Mouse (Mus musculus): Measurements from ENCODE around the gene Stx5a. TPM values are rescaled to one million over a fixed set of nuclear protein-coding genes. Genes with fewer than 3 reads are reported as not detected.
"Not testable (repeated sequence)": the region's sequence is repeated elsewhere in the genome, so short reads cannot be mapped to it uniquely, and the experiment has no call there.

Gene Stx5a
- polyA plus RNA-seq, 1 experiment = 100 TPM

DNA sequence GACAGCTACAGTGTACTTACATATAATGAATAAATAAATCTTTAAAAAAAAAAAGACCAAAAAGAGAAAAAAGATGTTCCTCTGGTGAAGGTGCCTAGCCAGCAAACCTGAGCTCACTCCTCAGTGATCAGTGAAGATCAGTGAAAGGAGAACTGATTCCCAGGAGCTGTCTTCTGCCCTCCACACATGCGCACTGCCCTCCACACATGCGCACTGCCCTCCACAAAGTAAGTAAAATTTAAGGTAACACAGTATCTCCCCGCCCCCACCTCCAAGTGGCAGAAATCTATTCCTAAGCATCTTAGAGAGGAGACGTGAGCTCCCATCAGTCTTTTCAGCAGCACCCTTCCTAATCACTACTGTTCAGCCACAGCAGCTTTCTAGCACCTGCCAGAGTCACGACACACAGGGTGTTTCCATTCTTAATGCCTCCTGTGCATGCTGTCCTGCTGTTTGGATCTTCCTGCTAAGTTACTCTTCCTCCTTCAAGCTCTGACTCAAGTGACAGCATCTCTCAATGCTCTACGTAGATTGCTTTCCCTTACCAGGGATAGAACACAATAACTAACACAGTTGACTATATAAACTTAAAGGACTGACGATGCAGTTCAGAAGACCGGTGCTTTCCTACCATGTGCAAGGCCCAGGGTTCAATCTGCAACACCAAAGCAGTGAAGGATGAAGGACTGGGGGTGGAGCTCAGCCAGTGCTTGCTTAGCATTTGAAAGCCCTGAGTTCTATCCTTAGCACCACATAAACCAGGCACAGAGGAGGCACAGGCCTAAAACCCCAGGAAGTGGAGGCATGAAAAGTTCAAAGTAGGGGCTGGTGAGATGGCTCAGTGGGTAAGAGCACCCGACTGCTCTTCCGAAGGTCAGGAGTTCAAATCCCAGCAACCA, 25.1 kb upstream of the Stx5a start:
- peaks cover 11% of the 10 kb centered on the region for H3K4me1 ChIP-seq (ENCODE audit: control insufficient read depth, insufficient read depth, low read length)
- H3K27ac ChIP-seq (ENCODE audit: insufficient read depth, low read depth, low read length) = no peak overlapping the region

GRCm38 (mm10) chr19:8716767-8717475, 24.3 kb upstream of the Stx5a start:
- no peak overlapping the region for H3K4me3 ChIP-seq (ENCODE audit: insufficient read depth, low read length)
- TF ChIP-seq CTCF (IDR thresholded peaks at IDR 0.05; ENCODE audit: low read depth, low read length) = no peak
- no peak for TF ChIP-seq POLR2A (IDR thresholded peaks at IDR 0.05; ENCODE audit: borderline replicate concordance, low read depth, low read length)
- no peak overlapping the region for H3K27ac ChIP-seq (ENCODE audit: insufficient read depth, low read depth, low read length)
- peaks cover 15% of the 10 kb centered on the region for H3K4me1 ChIP-seq (ENCODE audit: control insufficient read depth, insufficient read depth, low read length)

More for the DNA sequence above, 25.1 kb upstream of the Stx5a start:
- no peak overlapping the region for H3K4me3 ChIP-seq (ENCODE audit: insufficient read depth, low read length)
- TF ChIP-seq POLR2A (IDR thresholded peaks at IDR 0.05; ENCODE audit: borderline replicate concordance, low read depth, low read length) = no peak
- TF ChIP-seq CTCF (IDR thresholded peaks at IDR 0.05; ENCODE audit: low read depth, low read length) = no peak

DNA sequence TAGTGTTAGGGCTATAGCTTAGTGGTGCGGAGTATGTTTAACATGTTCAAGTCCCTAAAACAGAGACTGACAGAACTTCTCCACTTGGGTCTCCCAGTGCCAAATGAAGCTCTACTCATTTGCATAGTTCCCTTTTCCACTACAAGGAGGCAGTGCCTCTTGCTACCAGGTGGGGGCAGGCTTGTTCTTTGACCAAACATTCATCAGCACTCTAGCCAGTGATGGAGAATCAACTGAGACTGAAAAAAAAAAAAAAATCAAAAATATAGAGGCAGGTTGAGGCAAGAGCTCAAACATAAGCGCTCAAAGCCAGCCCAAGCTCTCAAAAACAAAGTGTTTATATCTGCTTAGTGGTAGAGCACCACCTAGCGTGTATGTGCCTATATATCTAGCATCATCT, 22.9 kb upstream of the Stx5a start:
- H3K27ac ChIP-seq (ENCODE audit: insufficient read depth, low read depth, low read length) = no peak overlapping the region
- peaks cover 15% of the 10 kb centered on the region for H3K4me1 ChIP-seq (ENCODE audit: control insufficient read depth, insufficient read depth, low read length)
- H3K4me3 ChIP-seq (ENCODE audit: insufficient read depth, low read length) = no peak overlapping the region
- no peak for TF ChIP-seq CTCF (IDR thresholded peaks at IDR 0.05; ENCODE audit: low read depth, low read length)
- no peak for TF ChIP-seq POLR2A (IDR thresholded peaks at IDR 0.05; ENCODE audit: borderline replicate concordance, low read depth, low read length)

DNA sequence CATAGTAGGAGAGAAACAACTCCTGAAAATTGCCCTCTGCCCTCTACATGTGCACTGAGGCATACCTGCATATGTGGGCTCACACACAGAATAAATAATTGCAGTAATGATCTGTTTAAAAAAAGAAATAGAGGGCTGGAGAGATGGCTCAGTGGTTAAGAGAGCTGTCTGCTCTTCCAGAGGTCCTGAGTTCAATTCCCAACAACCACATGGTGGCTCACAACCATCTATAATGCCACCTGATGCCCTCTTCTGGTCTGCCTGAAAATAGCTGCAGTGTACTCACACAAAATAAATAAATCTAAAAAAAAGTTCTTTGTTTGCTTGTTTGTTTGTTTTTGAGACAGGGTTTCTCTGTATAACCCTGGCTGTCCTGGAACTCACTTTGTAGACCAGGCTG, 22.2 kb upstream of the Stx5a start:
- H3K27ac ChIP-seq (ENCODE audit: insufficient read depth, low read depth, low read length); H3K4me3 ChIP-seq (ENCODE audit: insufficient read depth, low read length): not testable (repeated sequence)
- peaks cover 15% of the 10 kb centered on the region for H3K4me1 ChIP-seq (ENCODE audit: control insufficient read depth, insufficient read depth, low read length)

DNA sequence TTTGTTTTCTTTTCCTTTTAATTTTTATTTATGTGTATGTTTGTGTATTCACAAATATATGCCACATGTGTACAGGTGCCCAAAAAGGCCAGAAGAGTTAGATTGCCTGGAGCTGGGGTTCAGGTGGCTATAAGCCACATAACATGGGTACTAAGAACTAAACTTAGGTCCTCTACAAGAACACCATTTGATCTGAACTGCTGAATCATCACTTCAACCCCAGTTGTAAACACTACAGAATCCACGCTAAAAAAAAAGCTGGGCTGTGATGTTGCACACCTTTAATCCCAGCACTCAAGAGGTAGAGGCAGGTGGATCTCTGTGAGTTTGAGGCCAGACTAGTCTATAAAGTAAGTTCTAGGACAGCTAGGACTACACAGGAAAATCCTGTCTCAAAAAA, 19.8 kb upstream of the Stx5a start:
- no peak for TF ChIP-seq POLR2A (IDR thresholded peaks at IDR 0.05; ENCODE audit: borderline replicate concordance, low read depth, low read length)
- TF ChIP-seq CTCF (IDR thresholded peaks at IDR 0.05; ENCODE audit: low read depth, low read length) = no peak
- Histone ChIP-seq H3K27ac (ENCODE audit: insufficient read depth, low read depth, low read length) (peak overlapping the region; percentile 24; the same call in 1 of the 2 replicates), H3K4me1 (ENCODE audit: control insufficient read depth, insufficient read depth, low read length) (peaks cover 9% of the 10 kb centered on the region), H3K4me3 (ENCODE audit: insufficient read depth, low read length) (no peak overlapping the region)

DNA sequence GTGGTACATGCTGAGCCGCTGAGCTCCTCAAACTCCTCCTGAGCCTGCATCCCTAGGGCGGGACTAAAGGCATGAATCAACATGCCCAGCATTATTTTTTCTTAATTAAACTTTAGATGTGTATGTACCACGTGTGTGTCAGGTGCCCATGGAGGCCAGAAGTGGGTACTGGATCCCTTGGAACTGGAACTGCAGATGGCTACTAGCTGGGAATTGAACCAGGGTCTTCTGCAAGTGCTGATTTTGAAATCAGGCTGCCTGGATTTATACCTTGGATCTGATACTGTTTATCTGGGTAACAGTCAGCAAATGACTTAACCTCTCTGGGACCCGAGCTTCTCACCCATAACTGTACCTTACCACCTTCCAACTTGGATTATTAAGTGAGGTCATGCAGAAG, 19.2 kb upstream of the Stx5a start:
- TF ChIP-seq CTCF (IDR thresholded peaks at IDR 0.05; ENCODE audit: low read depth, low read length) (no peak), POLR2A (IDR thresholded peaks at IDR 0.05; ENCODE audit: borderline replicate concordance, low read depth, low read length) (no peak)
- peak overlapping the region; percentile 53 for H3K4me3 ChIP-seq (ENCODE audit: insufficient read depth, low read length)

DNA sequence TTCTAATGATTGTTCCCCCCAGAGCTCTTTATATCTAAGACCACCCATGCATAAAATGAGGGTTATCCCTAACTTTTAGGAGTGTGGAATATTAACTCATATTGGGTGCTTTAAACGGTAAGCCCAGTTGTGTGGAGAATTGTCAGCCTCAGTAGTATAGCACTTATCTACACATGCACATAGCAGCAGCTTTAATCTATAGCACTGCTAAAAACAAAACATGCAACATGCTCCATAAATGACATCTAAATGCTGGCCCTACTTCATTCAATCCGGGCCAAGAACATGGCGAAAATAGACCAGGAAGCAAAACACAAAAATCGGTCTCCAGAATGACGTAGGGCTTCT, 18.7 kb upstream of the Stx5a start:
- Histone ChIP-seq H3K4me3 (ENCODE audit: insufficient read depth, low read length) (peak overlapping the region; percentile 76), H3K4me1 (ENCODE audit: control insufficient read depth, insufficient read depth, low read length) (peaks cover 9% of the 10 kb centered on the region)
- TF ChIP-seq POLR2A (IDR thresholded peaks at IDR 0.05; ENCODE audit: borderline replicate concordance, low read depth, low read length) = no peak
- no peak for TF ChIP-seq CTCF (IDR thresholded peaks at IDR 0.05; ENCODE audit: low read depth, low read length)

More for the DNA sequence above, 19.2 kb upstream of the Stx5a start:
- Histone ChIP-seq H3K4me1 (ENCODE audit: control insufficient read depth, insufficient read depth, low read length) (peaks cover 9% of the 10 kb centered on the region), H3K27ac (ENCODE audit: insufficient read depth, low read depth, low read length) (peak overlapping the region; percentile 54)

GRCm38 (mm10) chr19:8722907-8723573, 18.2 kb upstream of the Stx5a start, which contains the start of gene Slc3a2:
Gene Slc3a2, minus strand, starts transcription at chr19:8723369.
- no peak for TF ChIP-seq POLR2A (IDR thresholded peaks at IDR 0.05; ENCODE audit: borderline replicate concordance, low read depth, low read length)
- TF ChIP-seq CTCF (IDR thresholded peaks at IDR 0.05; ENCODE audit: low read depth, low read length) = no peak
- peak within 1 kb of the TSS; percentile 92 for H3K27ac ChIP-seq (ENCODE audit: insufficient read depth, low read depth, low read length)
- H3K4me1 ChIP-seq (ENCODE audit: control insufficient read depth, insufficient read depth, low read length) = peaks cover 9% of the 10 kb centered on the region
- H3K4me3 ChIP-seq (ENCODE audit: insufficient read depth, low read length) = peak within 1 kb of the TSS; percentile 80

More for the DNA sequence above, 18.7 kb upstream of the Stx5a start:
- peak overlapping the region; percentile 92 for H3K27ac ChIP-seq (ENCODE audit: insufficient read depth, low read depth, low read length)

DNA sequence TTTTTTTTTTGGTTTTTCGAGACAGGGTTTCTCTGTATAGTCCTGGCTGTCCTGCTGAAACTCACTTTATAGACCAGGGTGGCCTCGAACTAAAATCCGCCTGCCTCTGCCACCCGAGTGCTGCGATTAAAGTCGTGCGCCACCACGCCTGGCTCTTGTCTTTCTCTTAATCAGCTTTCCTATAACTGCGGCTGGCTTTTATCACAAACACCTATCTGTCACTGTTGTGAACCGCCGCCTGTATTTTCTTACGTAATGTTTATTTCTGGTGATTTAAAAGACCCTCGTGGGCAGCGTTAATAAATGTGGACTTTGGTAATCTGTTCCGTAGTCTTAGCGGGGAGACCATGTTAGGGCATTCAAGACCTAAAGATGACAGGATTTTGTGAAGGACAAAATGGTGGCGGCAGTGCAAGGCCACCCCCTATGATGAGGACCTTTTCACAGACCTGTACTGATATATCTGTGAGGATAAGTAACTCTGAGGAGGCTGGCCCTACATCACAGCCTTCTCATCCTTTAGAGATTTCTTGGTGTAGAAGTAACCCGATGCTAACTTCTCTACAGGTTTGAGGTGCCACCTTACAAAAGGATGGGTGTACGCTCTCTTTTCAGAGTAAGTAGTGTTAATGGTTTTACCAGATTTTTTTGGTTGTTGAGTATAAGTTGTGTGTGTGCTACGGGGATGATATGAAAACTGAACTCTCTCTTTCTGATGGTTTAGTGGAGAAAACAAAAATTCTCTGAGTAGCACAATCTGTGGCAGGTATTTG, 17.5 kb upstream of the Stx5a start:
- TF ChIP-seq CTCF (IDR thresholded peaks at IDR 0.05; ENCODE audit: low read depth, low read length) (no peak), POLR2A (IDR thresholded peaks at IDR 0.05; ENCODE audit: borderline replicate concordance, low read depth, low read length) (no peak)

More for the DNA sequence above, 17.5 kb upstream of the Stx5a start:
- peak overlapping the region; percentile 72 for H3K27ac ChIP-seq (ENCODE audit: insufficient read depth, low read depth, low read length)
- H3K4me3 ChIP-seq (ENCODE audit: insufficient read depth, low read length) = peak overlapping the region; percentile 80
- H3K4me1 ChIP-seq (ENCODE audit: control insufficient read depth, insufficient read depth, low read length) = peaks cover 9% of the 10 kb centered on the region
